Mouse (Mus musculus) liver, adult (tissue): ENCODE data around the gene Grin2c.

ENCODE experiments used
- GATA4 ChIP-seq: IDR thresholded peaks from 2 replicates; pipeline ENCODE4 v1.6.1; 2014; ENCODE audit warnings: mild to moderate bottlenecking, low read length; ENCODE audit not compliant: insufficient replicate concordance

The Grin2c gene

GRCm38 (mm10) chr11:115219263-115219662 is 47.8 kb downstream of the Grin2c start:
- no peak; the same call in 1 of the 2 replicates for TF ChIP-seq GATA4

- TF ChIP-seq GATA4: no peak
Observed at GRCm38 (mm10) chr11:115217439-115218410, 49.3 kb downstream of the Grin2c start.

GRCm38 (mm10) chr11:115215123-115215522 is 51.9 kb downstream of the Grin2c start:
- TF ChIP-seq GATA4: no peak

- TF ChIP-seq GATA4: no peak
Observed at GRCm38 (mm10) chr11:115212116-115212515, 54.9 kb downstream of the Grin2c start.

- no peak for TF ChIP-seq GATA4
Observed at GRCm38 (mm10) chr11:115209958-115210357, 57.1 kb downstream of the Grin2c start.

- TF ChIP-seq GATA4: no peak
Observed at GRCm38 (mm10) chr11:115208776-115209732, 58.0 kb downstream of the Grin2c start.

GRCm38 (mm10) chr11:115208126-115208525 is 58.9 kb downstream of the Grin2c start:
- TF ChIP-seq GATA4: no peak

- no peak for TF ChIP-seq GATA4
Observed at GRCm38 (mm10) chr11:115202756-115203155, 64.3 kb downstream of the Grin2c start.

GRCm38 (mm10) chr11:115202316-115202715 is 64.7 kb downstream of the Grin2c start:
- no peak for TF ChIP-seq GATA4

GRCm38 (mm10) chr11:115200520-115200919 is 66.5 kb downstream of the Grin2c start:
- no peak for TF ChIP-seq GATA4
